Mouse (Mus musculus): Measurements from ENCODE around the gene Brpf1. TPM values are rescaled to one million over a fixed set of nuclear protein-coding genes. Genes with fewer than 3 reads are reported as not detected.
"Not testable (repeated sequence)": the region's sequence is repeated elsewhere in the genome, so short reads cannot be mapped to it uniquely, and the experiment has no call there.

Gene Brpf1
- total RNA-seq, 1 experiment from 2014 or later = 24.6 TPM

GRCm38 (mm10) chr6:113296046-113296445 is 10.9 kb upstream of the Brpf1 start:
- ATAC-seq (replicated peaks in 1 of 2; ENCODE audit: insufficient read depth in 1 of 2, low FRiP score in 2 of 2, low TSS enrichment in 1 of 2, low read depth in 1 of 2, poor library complexity in 2 of 2, severe bottlenecking in 2 of 2) = no peak

DNA sequence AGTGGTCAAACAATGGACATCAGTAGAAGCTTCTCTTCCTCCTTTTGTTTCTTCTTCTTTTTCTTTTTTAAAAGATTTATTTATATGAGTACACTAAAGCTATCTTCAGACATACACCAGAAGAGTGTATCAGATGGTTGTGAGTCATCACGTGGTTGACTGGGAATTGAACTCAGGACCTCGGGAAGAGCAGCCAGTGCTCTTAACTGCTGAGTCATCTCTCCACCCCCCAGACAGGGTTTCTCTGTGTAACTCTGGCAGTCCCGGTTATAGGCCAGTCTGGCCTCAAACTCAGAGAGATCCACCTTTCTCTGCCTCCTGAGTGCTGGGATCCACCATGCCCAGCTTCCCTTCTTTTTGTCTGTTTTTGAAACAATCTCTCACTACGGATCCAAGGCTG is 10.3 kb upstream of the Brpf1 start:
- no peak for ATAC-seq (replicated peaks in 1 of 2; ENCODE audit: insufficient read depth in 1 of 2, low FRiP score in 2 of 2, low TSS enrichment in 1 of 2, low read depth in 1 of 2, poor library complexity in 2 of 2, severe bottlenecking in 2 of 2)

DNA sequence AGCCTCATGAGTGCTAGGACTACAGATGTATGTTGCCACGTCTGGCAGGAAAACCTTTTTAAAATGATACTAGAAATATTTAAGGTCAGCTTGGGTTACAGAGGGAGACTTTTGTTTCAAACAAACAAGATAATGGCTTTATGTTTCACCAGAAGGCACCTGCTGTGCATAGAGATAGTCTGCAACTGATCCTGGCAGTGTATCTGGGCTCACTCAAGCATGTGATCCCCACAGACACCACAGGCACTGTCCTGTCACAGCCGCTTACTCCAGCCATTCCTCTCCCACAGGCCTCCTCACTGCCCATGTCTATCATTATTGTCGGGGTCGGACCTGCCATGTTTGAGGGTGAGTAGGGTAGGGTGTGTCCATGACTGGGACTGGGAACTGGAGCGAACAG is 5.6 kb upstream of the Brpf1 start:
- no peak for ATAC-seq (replicated peaks in 1 of 2; ENCODE audit: insufficient read depth in 1 of 2, low FRiP score in 2 of 2, low TSS enrichment in 1 of 2, low read depth in 1 of 2, poor library complexity in 2 of 2, severe bottlenecking in 2 of 2)

DNA sequence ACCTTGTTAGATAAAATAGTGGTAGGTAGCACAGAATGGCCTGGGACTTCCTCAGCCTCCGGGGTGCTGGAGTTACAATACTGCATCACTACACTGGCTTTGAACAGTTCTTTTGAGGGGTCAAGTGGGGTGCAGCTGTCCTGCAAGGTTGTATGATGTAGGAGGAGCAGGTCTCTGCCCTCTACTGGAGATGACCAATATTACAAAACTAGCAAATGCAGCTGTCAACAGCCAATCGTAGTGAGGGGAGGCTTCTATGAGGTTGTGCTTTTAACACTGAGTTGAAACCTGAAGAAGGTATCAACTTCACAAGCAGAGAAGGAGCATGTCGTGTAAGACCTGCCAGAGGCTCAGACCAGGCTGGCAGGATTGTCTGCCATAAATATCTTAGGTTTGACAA is 4.7 kb upstream of the Brpf1 start:
- ATAC-seq (replicated peaks in 1 of 2; ENCODE audit: insufficient read depth in 1 of 2, low FRiP score in 2 of 2, low TSS enrichment in 1 of 2, low read depth in 1 of 2, poor library complexity in 2 of 2, severe bottlenecking in 2 of 2) = peak; percentile 24 to 35; a peak in 2 of 4 replicates

DNA sequence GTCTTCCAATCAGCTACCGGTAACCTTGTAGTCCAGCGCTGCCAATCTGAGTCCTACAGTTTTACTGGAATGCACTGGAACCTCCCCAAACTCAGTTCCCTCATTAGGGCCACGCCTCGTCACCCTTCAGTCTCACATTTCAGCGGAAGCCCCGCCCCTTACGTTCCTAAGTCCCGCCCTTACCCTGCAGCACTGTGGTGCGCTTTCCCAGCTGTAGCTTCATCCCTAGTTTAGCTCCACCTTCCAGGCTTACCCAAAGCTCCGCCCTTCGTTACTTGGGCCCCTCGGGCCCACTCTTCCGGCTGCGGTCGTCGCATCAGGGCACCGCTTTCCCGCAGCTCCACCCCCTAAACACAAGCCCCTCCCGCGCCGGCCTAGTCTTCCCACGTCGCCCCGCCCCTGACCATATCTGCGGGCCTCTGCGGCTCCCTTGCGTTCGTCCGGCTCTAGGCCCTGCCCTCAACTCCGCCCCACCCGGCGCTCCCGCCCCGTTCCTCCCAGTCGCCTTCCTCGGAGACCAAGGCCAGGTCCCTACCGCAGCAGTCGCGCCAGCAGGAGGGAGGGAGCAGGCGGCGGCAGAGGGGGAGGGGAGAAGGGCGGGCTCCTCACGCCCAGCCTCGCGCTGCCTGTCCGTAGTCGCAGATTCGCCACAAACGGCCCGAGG is 483 bp upstream of the Brpf1 start:
- peak; percentile 84 to 86 for ATAC-seq (replicated peaks in 1 of 2; ENCODE audit: insufficient read depth in 1 of 2, low FRiP score in 2 of 2, low TSS enrichment in 1 of 2, low read depth in 1 of 2, poor library complexity in 2 of 2, severe bottlenecking in 2 of 2)

GRCm38 (mm10) chr6:113307481-113308121 is 664 bp downstream of the Brpf1 start:
- peak in 1 of 2 experiments; percentile 13; a peak in 2 of 4 replicates for ATAC-seq (replicated peaks in 1 of 2; ENCODE audit: insufficient read depth in 1 of 2, low FRiP score in 2 of 2, low TSS enrichment in 1 of 2, low read depth in 1 of 2, poor library complexity in 2 of 2, severe bottlenecking in 2 of 2)

- no peak; a peak in 1 of 4 replicates for ATAC-seq (replicated peaks in 1 of 2; ENCODE audit: insufficient read depth in 1 of 2, low FRiP score in 2 of 2, low TSS enrichment in 1 of 2, low read depth in 1 of 2, poor library complexity in 2 of 2, severe bottlenecking in 2 of 2)
Observed at GRCm38 (mm10) chr6:113308141-113308540, 1.2 kb downstream of the Brpf1 start.

GRCm38 (mm10) chr6:113315972-113316371 is 9.0 kb downstream of the Brpf1 start:
- ATAC-seq (replicated peaks in 1 of 2; ENCODE audit: insufficient read depth in 1 of 2, low FRiP score in 2 of 2, low TSS enrichment in 1 of 2, low read depth in 1 of 2, poor library complexity in 2 of 2, severe bottlenecking in 2 of 2) = no peak

GRCm38 (mm10) chr6:113326533-113327315 is 19.8 kb downstream of the Brpf1 start, which contains the start of gene Ogg1:
Gene Ogg1 (plus strand): TSS chr6:113326972.
- peak; percentile 93 to 94 for ATAC-seq (replicated peaks in 1 of 2; ENCODE audit: insufficient read depth in 1 of 2, low FRiP score in 2 of 2, low TSS enrichment in 1 of 2, low read depth in 1 of 2, poor library complexity in 2 of 2, severe bottlenecking in 2 of 2)

GRCm38 (mm10) chr6:113329396-113329795 is 22.5 kb downstream of the Brpf1 start:
- ATAC-seq (replicated peaks in 1 of 2; ENCODE audit: insufficient read depth in 1 of 2, low FRiP score in 2 of 2, low TSS enrichment in 1 of 2, low read depth in 1 of 2, poor library complexity in 2 of 2, severe bottlenecking in 2 of 2) = no peak

DNA sequence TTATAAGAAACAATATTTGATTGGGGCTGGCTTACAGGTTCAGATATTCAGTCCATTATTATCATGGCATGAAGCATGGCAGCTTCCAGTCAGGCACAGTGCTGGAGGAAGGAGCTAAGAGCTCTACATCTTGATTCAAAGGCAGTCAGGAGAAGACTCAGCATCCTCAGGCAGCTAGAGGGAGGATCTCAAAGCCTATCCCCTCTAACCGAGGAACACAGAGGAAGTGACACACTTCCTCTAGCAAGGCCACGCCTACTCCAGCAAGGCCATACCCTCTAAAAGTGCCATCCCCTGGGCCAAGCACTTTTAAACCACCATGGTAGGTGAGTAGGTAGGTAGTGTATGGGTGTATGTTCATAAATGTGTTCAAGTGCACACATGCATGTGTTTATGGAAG is 23.6 kb downstream of the Brpf1 start:
- ATAC-seq (replicated peaks in 1 of 2; ENCODE audit: insufficient read depth in 1 of 2, low FRiP score in 2 of 2, low TSS enrichment in 1 of 2, low read depth in 1 of 2, poor library complexity in 2 of 2, severe bottlenecking in 2 of 2) = peak; percentile 70 to 73

- no peak for ATAC-seq (replicated peaks in 1 of 2; ENCODE audit: insufficient read depth in 1 of 2, low FRiP score in 2 of 2, low TSS enrichment in 1 of 2, low read depth in 1 of 2, poor library complexity in 2 of 2, severe bottlenecking in 2 of 2)
Observed at GRCm38 (mm10) chr6:113331721-113332120, 24.8 kb downstream of the Brpf1 start.

DNA sequence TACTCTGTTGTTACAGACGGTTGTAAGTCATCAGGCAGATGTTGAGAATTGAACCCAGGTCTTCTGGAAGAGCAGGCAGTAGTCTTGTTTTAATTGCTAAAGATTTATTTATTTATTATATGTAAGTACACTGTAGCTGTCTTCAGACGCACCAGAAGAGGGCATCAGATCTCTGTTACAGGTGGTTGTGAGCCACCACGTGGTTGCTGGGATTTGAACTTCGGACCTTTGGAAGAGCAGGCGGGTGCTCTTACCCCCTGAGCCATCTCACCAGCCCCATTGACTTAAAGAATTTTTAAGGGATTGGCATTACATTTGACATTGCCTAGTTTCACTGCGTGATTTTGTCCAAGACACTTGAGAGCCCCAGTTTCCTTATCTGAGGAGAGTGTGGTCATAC is 25.8 kb downstream of the Brpf1 start:
- ATAC-seq (replicated peaks in 1 of 2; ENCODE audit: insufficient read depth in 1 of 2, low FRiP score in 2 of 2, low TSS enrichment in 1 of 2, low read depth in 1 of 2, poor library complexity in 2 of 2, severe bottlenecking in 2 of 2) = not testable (repeated sequence)

GRCm38 (mm10) chr6:113333137-113333950 is 26.4 kb downstream of the Brpf1 start:
- no peak for ATAC-seq (replicated peaks in 1 of 2; ENCODE audit: insufficient read depth in 1 of 2, low FRiP score in 2 of 2, low TSS enrichment in 1 of 2, low read depth in 1 of 2, poor library complexity in 2 of 2, severe bottlenecking in 2 of 2)

DNA sequence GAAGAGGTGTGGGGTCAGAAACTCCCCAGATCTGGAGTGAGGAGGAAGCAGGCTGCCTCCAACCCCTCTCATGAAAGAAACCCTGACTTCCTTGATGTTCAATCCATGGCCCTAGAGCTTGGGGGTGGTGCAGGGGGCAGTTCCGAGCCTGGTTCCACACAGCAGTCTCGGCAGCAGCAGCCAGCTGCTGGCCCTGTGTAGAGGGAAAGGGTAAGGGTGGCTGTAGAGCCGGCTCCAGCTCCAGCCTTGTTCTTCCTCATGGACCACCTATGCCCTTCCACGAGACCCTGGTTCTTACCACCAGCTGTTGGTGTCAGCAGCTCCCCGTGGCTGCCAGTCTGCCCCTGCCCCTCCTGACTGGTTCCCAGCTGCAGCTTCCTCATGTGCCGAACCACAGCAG is 27.3 kb downstream of the Brpf1 start:
- no peak for ATAC-seq (replicated peaks in 1 of 2; ENCODE audit: insufficient read depth in 1 of 2, low FRiP score in 2 of 2, low TSS enrichment in 1 of 2, low read depth in 1 of 2, poor library complexity in 2 of 2, severe bottlenecking in 2 of 2)

GRCm38 (mm10) chr6:113336852-113337620 is 30.1 kb downstream of the Brpf1 start:
- ATAC-seq (replicated peaks in 1 of 2; ENCODE audit: insufficient read depth in 1 of 2, low FRiP score in 2 of 2, low TSS enrichment in 1 of 2, low read depth in 1 of 2, poor library complexity in 2 of 2, severe bottlenecking in 2 of 2) = no peak

- peak; percentile 23 to 40; a peak in 1 of 4 replicates for ATAC-seq (replicated peaks in 1 of 2; ENCODE audit: insufficient read depth in 1 of 2, low FRiP score in 2 of 2, low TSS enrichment in 1 of 2, low read depth in 1 of 2, poor library complexity in 2 of 2, severe bottlenecking in 2 of 2)
Observed at GRCm38 (mm10) chr6:113341574-113341973, 34.6 kb downstream of the Brpf1 start.
